Mouse (Mus musculus): ENCODE data around the gene Fam162a.
"Not testable (repeated sequence)": the region's sequence is repeated elsewhere in the genome, so short reads cannot be mapped to it uniquely, and the experiment has no call there.

The Fam162a gene

DNA sequence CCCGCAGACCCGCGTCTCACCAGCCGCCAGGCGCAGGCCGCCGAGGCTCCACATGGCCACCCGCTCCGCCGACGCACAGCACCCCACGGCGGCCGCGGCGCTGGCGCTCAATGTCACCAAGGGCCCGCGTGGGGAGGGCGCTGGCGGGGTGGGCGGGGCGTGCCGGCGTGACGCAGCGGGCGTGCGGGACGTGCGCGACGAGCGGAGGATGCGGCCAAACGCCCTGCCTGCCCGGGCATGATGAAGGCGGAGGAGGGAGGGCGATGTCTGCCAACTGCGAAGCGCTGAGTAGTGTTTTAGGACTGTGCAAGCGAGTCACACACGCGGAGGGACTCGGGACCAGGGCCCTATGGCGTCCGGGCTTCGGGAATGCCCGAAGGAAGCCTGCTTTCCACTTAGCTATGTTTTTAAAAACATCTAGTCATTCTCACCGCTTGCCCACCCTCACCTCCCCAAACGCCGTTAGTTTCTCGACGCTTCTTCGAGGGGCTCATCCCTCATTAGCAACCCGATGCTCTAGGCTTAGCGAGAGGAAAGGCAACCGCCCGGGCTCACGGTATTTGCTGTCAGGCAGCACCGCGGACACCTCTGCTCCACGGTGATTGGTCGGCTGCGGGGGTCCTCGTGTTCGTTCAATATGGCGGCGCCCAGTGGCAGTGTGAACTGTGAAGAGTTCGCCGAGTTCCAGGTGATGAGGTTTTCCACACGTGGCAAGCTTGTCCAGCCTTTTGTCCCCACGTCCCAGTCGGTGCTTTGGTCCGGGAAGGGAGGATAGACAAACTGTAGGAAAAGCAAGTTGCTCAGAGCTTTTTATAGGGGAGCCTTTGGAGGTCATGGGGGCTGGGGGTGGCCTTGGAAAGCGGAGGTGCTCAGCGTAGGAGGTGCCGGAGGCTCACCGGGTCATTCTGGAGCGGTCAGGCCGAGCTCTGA lies at the start of gene Fam162a, which contains the start of gene Ccdc58:
Gene Fam162a, minus strand, starts transcription at position 145 of the 930 bp plus-strand sequence.
Gene Ccdc58, plus strand, starts transcription at position 236 of the 930 bp plus-strand sequence.
- peak; percentile 95 to 96 for DNase-seq (ENCODE audit: low spot score in 2 of 2)

DNA sequence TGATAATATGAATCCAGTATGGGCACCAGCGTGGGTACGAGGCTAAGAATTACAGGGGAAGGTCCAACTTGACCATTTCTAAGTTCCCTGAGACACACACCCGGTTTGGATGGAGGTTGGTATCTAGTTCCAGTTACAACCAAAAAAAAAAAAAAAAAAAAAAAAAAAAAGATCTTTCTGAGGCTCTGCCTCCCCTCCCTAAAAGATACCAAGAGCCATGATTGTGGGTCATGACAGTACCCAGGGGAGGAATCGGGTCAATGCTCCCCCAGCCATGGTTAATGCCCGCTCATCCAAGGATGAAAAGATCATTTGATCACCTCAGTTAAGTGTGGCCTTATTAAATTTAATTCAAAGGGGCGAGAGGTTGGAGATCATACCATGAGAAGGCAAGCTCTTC lies 44.4 kb upstream of the Fam162a start:
- not testable (repeated sequence) for DNase-seq (ENCODE audit: low spot score in 2 of 2)

DNA sequence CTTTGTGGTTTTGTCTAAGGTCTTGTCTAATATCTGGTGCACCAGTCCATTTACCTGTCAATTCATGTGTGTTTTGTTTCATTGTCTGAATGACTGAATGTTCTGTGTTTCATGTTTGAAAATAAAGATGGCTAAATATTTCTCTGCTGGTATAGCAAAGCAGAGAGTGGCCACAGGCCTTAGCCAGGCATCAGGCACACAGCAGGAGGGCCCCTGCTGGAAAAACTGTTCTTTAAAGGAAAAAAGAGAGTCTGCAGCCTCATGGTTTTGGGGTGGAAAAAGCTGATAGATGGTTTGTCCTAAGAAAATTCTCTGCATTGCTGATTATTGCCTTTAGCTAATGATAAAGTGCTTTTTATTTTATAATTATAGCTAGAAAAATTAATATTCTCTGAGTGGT lies 40.1 kb upstream of the Fam162a start:
- DNase-seq (ENCODE audit: low spot score in 2 of 2) = not testable (repeated sequence)

GRCm38 (mm10) chr16:36102211-36102610 lies 30.8 kb upstream of the Fam162a start:
- DNase-seq (ENCODE audit: low spot score in 2 of 2) = no peak

DNA sequence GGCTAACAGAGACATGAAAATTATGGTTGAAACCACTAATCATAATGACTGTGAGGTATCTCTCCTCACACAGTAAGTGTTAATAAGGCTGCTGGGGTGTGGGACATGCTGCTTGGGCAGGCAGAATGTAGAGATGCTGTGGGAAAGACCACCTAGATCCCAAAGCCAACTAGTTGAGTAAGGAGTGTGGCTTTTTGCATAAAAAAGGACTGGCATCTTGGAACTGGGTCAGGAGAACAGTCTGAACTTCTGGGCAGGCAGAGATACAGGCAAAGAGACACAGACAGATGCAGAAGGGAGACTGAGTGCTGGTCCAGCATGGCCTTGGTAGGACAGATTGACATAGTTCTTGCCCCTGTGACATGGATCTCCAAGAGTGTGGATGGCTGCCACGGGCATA lies 30.1 kb upstream of the Fam162a start:
- no peak for DNase-seq (ENCODE audit: low spot score in 2 of 2)

- not testable (repeated sequence) for DNase-seq (ENCODE audit: low spot score in 2 of 2)
Observed at GRCm38 (mm10) chr16:36097813-36098499, 26.6 kb upstream of the Fam162a start.

DNA sequence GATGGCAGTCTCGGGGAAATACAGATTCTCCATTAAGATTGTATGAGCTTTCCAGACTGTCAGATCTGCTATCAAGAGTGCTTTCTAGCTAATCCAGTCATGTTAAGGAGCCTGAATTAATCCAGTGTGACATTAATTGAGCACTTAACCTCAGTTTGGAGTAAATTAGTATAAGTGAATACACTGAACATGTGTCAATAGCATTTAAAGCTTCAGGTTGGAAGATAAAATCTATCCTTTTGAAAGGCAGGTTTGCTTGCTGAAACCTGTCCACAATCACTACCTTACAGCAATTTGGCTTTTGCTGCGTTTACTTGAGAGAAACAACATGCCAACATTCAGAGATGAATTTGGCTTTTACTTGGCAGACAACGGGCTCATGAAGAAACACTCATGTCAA lies 22.7 kb upstream of the Fam162a start:
- DNase-seq (ENCODE audit: low spot score in 2 of 2) = no peak

- no peak for DNase-seq (ENCODE audit: low spot score in 2 of 2)
Observed at GRCm38 (mm10) chr16:36090785-36091509, 19.6 kb upstream of the Fam162a start.

GRCm38 (mm10) chr16:36089850-36090616 lies 18.6 kb upstream of the Fam162a start:
- no peak for DNase-seq (ENCODE audit: low spot score in 2 of 2)

- DNase-seq (ENCODE audit: low spot score in 2 of 2) = no peak
Observed at GRCm38 (mm10) chr16:36089065-36089464, 17.7 kb upstream of the Fam162a start.

GRCm38 (mm10) chr16:36087846-36088245 lies 16.5 kb upstream of the Fam162a start:
- DNase-seq (ENCODE audit: low spot score in 2 of 2) = no peak

GRCm38 (mm10) chr16:36079916-36080315 lies 8.5 kb upstream of the Fam162a start:
- DNase-seq (ENCODE audit: low spot score in 2 of 2) = no peak

GRCm38 (mm10) chr16:36074772-36075171 lies 3.4 kb upstream of the Fam162a start:
- no peak for DNase-seq (ENCODE audit: low spot score in 2 of 2)

DNA sequence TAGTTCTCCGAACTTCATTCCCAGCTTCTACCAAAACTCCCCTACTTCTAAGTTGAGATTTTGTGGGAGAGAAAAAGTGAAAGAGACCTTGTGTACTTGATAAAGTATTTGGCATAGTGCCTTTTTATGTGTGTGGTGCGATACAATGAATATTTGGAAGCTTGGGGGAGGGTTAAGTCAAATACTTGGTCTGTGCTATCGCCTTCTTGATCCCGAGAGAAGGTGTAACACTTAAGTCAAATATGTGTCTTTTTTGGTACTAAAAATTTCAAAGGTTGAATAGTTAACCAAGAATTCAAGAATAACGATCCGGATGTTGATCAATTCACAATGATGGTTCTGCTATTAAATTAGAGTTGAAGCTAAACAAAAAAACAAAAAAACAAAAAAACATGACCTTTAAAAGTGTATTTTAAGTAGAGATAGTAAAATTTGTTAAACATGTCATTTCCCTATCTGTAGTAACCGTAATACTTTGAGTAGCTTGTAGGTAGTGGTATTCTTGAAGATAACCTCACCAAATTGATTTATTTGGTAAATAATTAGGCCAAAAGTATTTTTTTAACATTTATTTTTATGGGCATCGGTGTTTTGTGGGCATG lies 1.1 kb upstream of the Fam162a start:
- DNase-seq (ENCODE audit: low spot score in 2 of 2) = no peak

DNA sequence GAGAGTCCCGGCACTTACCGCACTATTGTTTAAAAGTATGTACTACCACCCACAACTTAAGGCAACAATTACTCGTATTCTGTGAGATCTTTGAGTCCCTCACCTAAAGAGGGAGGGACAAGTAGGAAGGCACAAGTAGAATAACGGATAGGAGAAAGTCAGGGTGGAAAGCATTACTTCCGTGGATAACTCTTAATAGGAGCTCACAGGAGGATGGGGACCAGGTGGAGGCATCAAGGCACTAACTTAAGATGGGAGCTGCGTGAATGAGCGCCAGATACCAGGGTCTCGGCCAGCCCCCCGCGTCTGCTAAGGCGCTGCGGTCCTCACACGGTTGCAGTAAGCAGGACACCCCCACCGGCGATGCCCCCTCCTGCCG lies 334 bp downstream of the Fam162a start:
- DNase-seq (ENCODE audit: low spot score in 2 of 2) = no peak

DNA sequence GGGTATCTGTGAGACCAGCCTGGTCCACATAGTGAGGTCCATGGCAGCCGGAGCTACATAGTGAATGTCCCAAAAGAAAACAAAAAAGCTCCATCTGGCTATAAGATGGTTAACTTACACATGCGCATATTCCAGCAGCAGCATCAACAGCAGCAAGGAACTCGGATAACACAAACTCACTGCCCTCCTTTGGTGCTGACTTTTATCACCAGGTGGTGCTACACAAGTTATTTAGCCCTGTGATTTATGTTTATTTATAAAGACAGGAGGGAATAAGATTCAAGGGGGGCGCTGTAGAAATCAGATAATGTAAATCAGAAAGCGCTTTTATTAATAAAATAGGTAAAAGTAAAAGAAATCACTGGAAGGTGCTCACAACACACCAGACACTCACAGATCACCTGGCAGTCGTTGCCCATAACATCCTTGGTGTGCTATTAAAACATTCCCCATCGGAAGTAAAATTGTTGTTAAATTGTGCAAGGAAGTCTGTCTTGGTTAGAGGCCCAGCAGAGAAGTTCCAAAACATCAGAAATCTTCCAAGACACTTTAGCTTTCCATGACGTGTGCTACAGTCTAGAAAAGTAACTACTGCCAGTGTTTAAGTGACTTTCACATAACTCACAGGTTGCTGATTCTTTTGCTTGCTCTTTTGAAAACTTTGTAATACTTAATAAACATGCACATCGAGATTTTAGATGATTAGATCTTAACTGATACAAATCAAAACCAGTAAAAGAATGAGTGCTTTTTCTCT lies 1.4 kb downstream of the Fam162a start:
- no peak for DNase-seq (ENCODE audit: low spot score in 2 of 2)

GRCm38 (mm10) chr16:36068356-36068755 lies 3.0 kb downstream of the Fam162a start:
- no peak for DNase-seq (ENCODE audit: low spot score in 2 of 2)

GRCm38 (mm10) chr16:36067694-36068093 lies 3.7 kb downstream of the Fam162a start:
- no peak for DNase-seq (ENCODE audit: low spot score in 2 of 2)

DNA sequence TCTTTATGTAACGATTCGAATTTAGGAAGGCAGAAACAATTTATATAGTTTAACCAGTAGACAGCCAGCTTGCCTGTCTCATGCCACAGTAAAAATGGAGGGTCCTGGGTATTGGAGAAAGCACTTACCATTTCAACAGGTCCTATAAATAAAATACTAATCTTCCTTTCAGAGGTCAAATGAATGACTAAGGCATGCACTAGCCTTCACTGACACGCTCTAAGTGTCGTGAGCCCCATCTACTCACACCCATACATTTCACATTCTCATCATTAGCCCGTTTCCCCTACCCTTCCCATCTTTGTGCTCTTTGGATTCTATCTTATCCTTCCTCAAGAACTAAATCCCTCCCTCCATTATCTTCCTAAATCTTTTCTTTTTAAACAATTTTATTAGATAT lies 6.5 kb downstream of the Fam162a start:
- no peak for DNase-seq (ENCODE audit: low spot score in 2 of 2)

DNA sequence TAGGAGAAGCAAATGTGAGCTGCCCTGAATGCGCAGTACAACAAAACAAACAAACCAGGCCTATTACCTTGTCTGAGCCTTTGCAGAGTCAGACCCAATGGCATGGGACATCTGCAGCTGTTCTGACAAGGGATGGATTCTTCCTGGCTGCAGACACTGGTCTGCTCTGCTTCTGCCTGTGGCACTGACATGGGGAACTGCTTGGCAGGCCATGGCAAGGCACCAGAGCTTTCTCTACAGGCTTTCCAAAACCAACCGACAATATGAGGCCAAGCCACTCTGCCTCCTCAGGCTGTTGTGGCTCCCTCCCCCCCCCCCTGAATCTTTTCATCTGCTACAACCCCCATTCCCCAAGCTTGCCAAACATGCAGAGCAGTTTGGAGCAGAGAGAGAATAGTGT lies 8.1 kb downstream of the Fam162a start:
- DNase-seq (ENCODE audit: low spot score in 2 of 2) = peak; percentile 30 to 48

Data from right cerebral cortex, postnatal 10 days (tissue).